Mouse (Mus musculus): ENCODE measurements at regions not wholly inside any gene's neighbourhood (a gene's known extent, or its start where the extent isn't known, plus 50 kb on each side); places are given as distances from the start of the nearest gene placed in this dataset.

- TF ChIP-seq POLR2A (IDR thresholded peaks at IDR 0.05; ENCODE audit: borderline replicate concordance, insufficient read depth, low read length), result no peak
- no peak for TF ChIP-seq CTCF (IDR thresholded peaks at IDR 0.05; ENCODE audit: borderline replicate concordance, insufficient read depth, low read depth, low read length)
Measured at GRCm38 (mm10) chr9:61143101-61143500, 229.1 kb upstream of the Tle3 start.

Measured in cerebellum, adult 2 months (tissue).